In the genomic region with DNA sequence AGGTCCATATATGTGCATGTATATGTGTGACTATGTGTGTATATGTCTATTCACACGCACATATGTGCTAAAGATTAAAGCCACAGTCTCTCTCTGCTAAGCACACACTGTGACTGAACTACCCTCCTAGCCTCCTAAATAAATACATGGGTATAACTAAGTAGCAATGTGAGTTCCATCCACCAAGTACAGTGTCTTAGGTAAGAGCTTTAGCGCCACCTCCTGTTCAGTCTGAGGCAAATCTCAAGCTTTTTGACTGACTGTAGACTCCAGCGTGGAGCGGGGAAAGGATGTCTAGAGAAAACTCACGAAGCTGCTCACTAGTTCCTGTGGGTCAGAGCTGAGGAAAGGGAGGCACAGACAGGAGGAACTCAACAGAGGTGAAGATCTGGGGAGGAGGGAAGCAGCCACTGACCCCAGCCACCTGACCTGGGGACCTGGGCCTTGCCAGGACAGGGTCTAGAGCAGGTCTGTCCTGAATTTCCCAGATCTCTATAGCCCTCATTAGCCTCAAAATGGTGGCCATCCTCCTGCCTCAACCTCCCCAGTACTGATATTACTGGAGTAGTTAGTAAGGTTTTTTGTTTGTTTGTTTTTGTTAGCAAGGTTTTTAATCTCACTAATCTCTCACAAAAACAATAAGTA, we compare ENCODE assay signal across 8 mouse cellular contexts. TPM values are rescaled to one million over a fixed set of nuclear protein-coding genes. Genes with fewer than 3 reads are reported as not detected.
DNase-seq lines count a peak whose midpoint lies in the region; TF ChIP-seq lines count a peak whose summit lies in the region.

No protein-coding gene starts in this region.

- H3K4me3 ChIP-seq in gastrocnemius, adult 2 months: no peak overlapping the region

- peak; percentile 74 for TF ChIP-seq CTCF in gastrocnemius, adult 2 months (IDR thresholded peaks at IDR 0.05)

- H3K27ac ChIP-seq in gastrocnemius, adult 2 months: no peak overlapping the region

- intact Hi-C loops in gastrocnemius, adult 2 months (cut with DNase I): no loop called here
- intact Hi-C loops in heart, postnatal 36 days (cut with DNase I): loop anchor here (5.0 to 10.0 kb wide), 4 partner anchors 38 to 438 kb away; partner anchors contain the start of genes Acot13 and Tdp2

- no peak for DNase-seq in gastrocnemius, adult 2 months
- DNase-seq in gastrocnemius, postnatal 25 days: no peak
- peak; percentile 84 for DNase-seq in R1 (ENCODE audit: low read depth, low spot score)
- peak; percentile 84 for DNase-seq in embryo, embryonic 11 days
- peak; percentile 44 to 48 for DNase-seq in heart, postnatal 36 days
- peak; percentile 67 to 73 for DNase-seq in kidney, postnatal 36 days
- peak; percentile 69 for DNase-seq in lung, postnatal 36 days
- peak; percentile 37 for DNase-seq in skeletal muscle tissue, adult 2 months (ENCODE audit: low read depth, low spot score)

RNA-seq across cellular contexts. Expression of gene Aldh5a1, which starts 17.0 kb away (rescaled TPM):
- 1 to 10 TPM; 7.2 to 8.9 TPM for total RNA-seq in gastrocnemius, adult 2 months (2021)
- 1 to 10 TPM; 5.8 to 5.9 TPM for total RNA-seq in gastrocnemius, postnatal 25 days (2021)
- 10 to 100 TPM; 23.4 to 26.5 TPM for total RNA-seq in heart, postnatal 36 days (2021)

RNA-seq across cellular contexts. Expression of gene Gpld1, which starts 22.5 kb away (rescaled TPM):
- total RNA-seq in gastrocnemius, adult 2 months (2021): under 1 TPM; 0.53 to 0.94 TPM
- under 1 TPM; 0.40 to 0.43 TPM for total RNA-seq in gastrocnemius, postnatal 25 days (2021)
- total RNA-seq in heart, postnatal 36 days (2021): 1 to 10 TPM; 1.4 to 2.5 TPM

Comparison
In these comparisons a context has a peak if more than half of its experiments do, and no peak if none do; other contexts are left out.
1. DNase-seq: peak in R1 (single experiment), embryo, embryonic 11 days (single experiment), heart, postnatal 36 days (2 of 2), kidney, postnatal 36 days (2 of 2), lung, postnatal 36 days (single experiment) and skeletal muscle tissue, adult 2 months (single experiment); none in gastrocnemius, adult 2 months (single experiment) and gastrocnemius, postnatal 25 days (single experiment).